Comparison of ENCODE assay signal across 8 mouse cellular contexts in genomic region chr4:116507425-116508218, GRCm38 (mm10). TPM values are rescaled to one million over a fixed set of nuclear protein-coding genes. Genes with fewer than 3 reads are reported as not detected.
DNase-seq lines count a peak whose midpoint lies in the region; ATAC-seq and TF ChIP-seq lines count a peak whose summit lies in the region.

Gene Ipp, plus strand, starts transcription at chr4:116507549.

- H3K9me3 ChIP-seq in E14TG2a.4 (ENCODE audit: low read length), result no peaks in the 10 kb centered on the region
- H3K9me3 ChIP-seq in forebrain, embryonic 12.5 days, result no peaks in the 10 kb centered on the region
- H3K9me3 ChIP-seq in heart, postnatal 0 days (replicated peaks; ENCODE audit: control insufficient read depth, low read length), result no peaks in the 10 kb centered on the region
- no peaks in the 10 kb centered on the region for H3K9me3 ChIP-seq in liver, embryonic 16.5 days (replicated peaks; ENCODE audit: control insufficient read depth, low read length)
- H3K9me3 ChIP-seq in neural tube, embryonic 13.5 days, result no peaks in the 10 kb centered on the region

- no peaks in the 10 kb centered on the region for H3K36me3 ChIP-seq in E14TG2a.4 (ENCODE audit: insufficient read depth, low read length)
- H3K36me3 ChIP-seq in forebrain, embryonic 12.5 days (replicated peaks), result 0 out of 2 replicates have a peak, but pooled peaks cover 4% of the 10 kb centered on the region
- 0 out of 2 replicates have a peak, but pooled peaks cover 3% of the 10 kb centered on the region for H3K36me3 ChIP-seq in heart, postnatal 0 days (replicated peaks; ENCODE audit: control insufficient read depth, insufficient read depth, low read length)
- peaks cover 3% of the 10 kb centered on the region; the same call in 1 of the 2 replicates for H3K36me3 ChIP-seq in liver, embryonic 16.5 days (ENCODE audit: control insufficient read depth, insufficient read depth)
- H3K36me3 ChIP-seq in neural tube, embryonic 13.5 days, result peaks cover 5% of the 10 kb centered on the region; the same call in 1 of the 2 replicates
- H3K36me3 ChIP-seq in testis, adult 2 months (ENCODE audit: control insufficient read depth, insufficient read depth, low read length), result no peaks in the 10 kb centered on the region

- TF ChIP-seq CTCF in E14TG2a.4 (conservative IDR thresholded peaks at IDR 0.05; ENCODE audit: low read length), result no peak
- TF ChIP-seq CTCF in heart, postnatal 0 days (IDR thresholded peaks at IDR 0.05; ENCODE audit: low read depth), result peak; percentile 36
- 0 out of 2 replicates have a peak, but pooled peaks have one; percentile 14 for TF ChIP-seq CTCF in testis, adult 2 months (IDR thresholded peaks at IDR 0.05; ENCODE audit: control insufficient read depth, insufficient read depth, insufficient replicate concordance, low read depth, low read length)

- no peak for TF ChIP-seq EP300 in heart, postnatal 0 days (IDR thresholded peaks at IDR 0.05; ENCODE audit: low read depth)

- H3K4me2 ChIP-seq in forebrain, embryonic 12.5 days, result peak within 1 kb of the TSS; percentile 73
- peak within 1 kb of the TSS; percentile 78 for H3K4me2 ChIP-seq in heart, postnatal 0 days (ENCODE audit: low read depth, low read length)
- H3K4me2 ChIP-seq in liver, embryonic 16.5 days (ENCODE audit: low read depth, low read length), result peak within 1 kb of the TSS; percentile 93
- H3K4me2 ChIP-seq in neural tube, embryonic 13.5 days, result peak within 1 kb of the TSS; percentile 65

- peak; percentile 99 for TF ChIP-seq POLR2A in testis, adult 2 months (IDR thresholded peaks at IDR 0.05; ENCODE audit: control insufficient read depth, low read depth, low read length)

- peak within 1 kb of the TSS; percentile 85 for H3K4me3 ChIP-seq in E14TG2a.4 (replicated peaks; ENCODE audit: low read length)
- H3K4me3 ChIP-seq in forebrain, embryonic 12.5 days (replicated peaks), result peak within 1 kb of the TSS; percentile 52
- H3K4me3 ChIP-seq in heart, postnatal 0 days (ENCODE audit: low read depth, low read length), result peak within 1 kb of the TSS; percentile 67
- H3K4me3 ChIP-seq in liver, embryonic 16.5 days (ENCODE audit: low read depth, low read length), result peak within 1 kb of the TSS; percentile 73
- H3K4me3 ChIP-seq in neural tube, embryonic 13.5 days, result peak within 1 kb of the TSS; percentile 64
- H3K4me3 ChIP-seq in testis, adult 2 months (ENCODE audit: control insufficient read depth, low read depth, low read length), result peak within 1 kb of the TSS; percentile 90

- peaks cover 21% of the 10 kb centered on the region for H3K4me1 ChIP-seq in E14TG2a.4 (replicated peaks; ENCODE audit: low read depth, low read length)
- peaks cover 10% of the 10 kb centered on the region for H3K4me1 ChIP-seq in forebrain, embryonic 12.5 days
- peaks cover 8% of the 10 kb centered on the region for H3K4me1 ChIP-seq in heart, postnatal 0 days (ENCODE audit: control insufficient read depth, insufficient read depth)
- H3K4me1 ChIP-seq in liver, embryonic 16.5 days (ENCODE audit: control insufficient read depth, low read depth, low read length), result peaks cover 13% of the 10 kb centered on the region
- peaks cover 16% of the 10 kb centered on the region for H3K4me1 ChIP-seq in neural tube, embryonic 13.5 days (replicated peaks)
- H3K4me1 ChIP-seq in testis, adult 2 months (ENCODE audit: control insufficient read depth, insufficient read depth, low read length), result peaks cover 5% of the 10 kb centered on the region; the same call in 1 of the 2 replicates

- WGBS in forebrain, embryonic 12.5 days, result under 1% methylated on average over 55 of the region's 55 CpGs
- under 1% methylated on average over 55 of the region's 55 CpGs for WGBS in heart, postnatal 0 days
- 1% methylated on average over 54 of the region's 55 CpGs for WGBS in liver, embryonic 16.5 days (ENCODE audit: insufficient replicate concordance)
- under 1% methylated on average over 55 of the region's 55 CpGs for WGBS in neural tube, embryonic 13.5 days

- ATAC-seq in forebrain, embryonic 12.5 days (ENCODE audit: low FRiP score), result peak; percentile 99
- ATAC-seq in heart, postnatal 0 days (ENCODE audit: insufficient read depth, low read depth), result peak; percentile 99
- ATAC-seq in liver, embryonic 16.5 days (ENCODE audit: low read depth), result peak; percentile 98
- ATAC-seq in neural tube, embryonic 13.5 days (ENCODE audit: low read depth), result peak; percentile 98

- H3K27ac ChIP-seq in forebrain, embryonic 12.5 days, result peak within 1 kb of the TSS; percentile 87
- peak within 1 kb of the TSS; percentile 94 for H3K27ac ChIP-seq in heart, postnatal 0 days (ENCODE audit: low read depth)
- H3K27ac ChIP-seq in liver, embryonic 16.5 days (ENCODE audit: low read length), result peak within 1 kb of the TSS; percentile 80
- H3K27ac ChIP-seq in neural tube, embryonic 13.5 days (replicated peaks), result peak within 1 kb of the TSS; percentile 89
- H3K27ac ChIP-seq in testis, adult 2 months (ENCODE audit: control insufficient read depth, insufficient read depth, low read depth, low read length), result peak within 1 kb of the TSS; percentile 96

- peak within 1 kb of the TSS; percentile 81 for H3K9ac ChIP-seq in forebrain, embryonic 12.5 days
- H3K9ac ChIP-seq in heart, postnatal 0 days (replicated peaks; ENCODE audit: low read depth, low read length), result peak within 1 kb of the TSS; percentile 71
- H3K9ac ChIP-seq in liver, embryonic 16.5 days (ENCODE audit: low read depth, low read length), result peak within 1 kb of the TSS; percentile 79
- H3K9ac ChIP-seq in neural tube, embryonic 13.5 days, result peak within 1 kb of the TSS; percentile 79

- DNase-seq in c-Kit-positive CD71-positive TER-119-positive erythroid progenitor cells, embryonic 14.5 days (ENCODE audit: low spot score), result peak; percentile 95
- peak; percentile 95 for DNase-seq in heart, postnatal 0 days (ENCODE audit: low spot score)
- DNase-seq in kidney, postnatal 4 days, result peak; percentile 97 to 98

- peaks cover 4% of the 10 kb centered on the region; the same call in 1 of the 2 replicates for H3K27me3 ChIP-seq in E14TG2a.4 (ENCODE audit: insufficient read depth, low read length)
- H3K27me3 ChIP-seq in forebrain, embryonic 12.5 days, result no peaks in the 10 kb centered on the region
- H3K27me3 ChIP-seq in heart, postnatal 0 days (ENCODE audit: control insufficient read depth, insufficient read depth, low read length), result no peaks in the 10 kb centered on the region
- H3K27me3 ChIP-seq in liver, embryonic 16.5 days (ENCODE audit: control insufficient read depth, insufficient read depth, low read depth, low read length), result no peaks in the 10 kb centered on the region
- H3K27me3 ChIP-seq in neural tube, embryonic 13.5 days, result no peaks in the 10 kb centered on the region
- no peaks in the 10 kb centered on the region for H3K27me3 ChIP-seq in testis, adult 2 months (ENCODE audit: control insufficient read depth, insufficient read depth, low read length)

RNA-seq across cellular contexts. Expression of gene Ipp, which starts in this region (rescaled TPM):
- polyA plus RNA-seq in forebrain, embryonic 12.5 days (2016; fragmentation: Nextera tagmentation; extraction: Ambion mirVana), result 21.5 and 22.2 TPM in 2 replicates
- total RNA-seq in heart, postnatal 0 days (2014; rRNA removed; ENCODE audit: low replicate concordance), result 6.1 and 6.2 TPM in 2 replicates
- 14.9 and 15.9 TPM in 2 replicates for polyA plus RNA-seq in heart, postnatal 0 days (2015; fragmentation: Nextera tagmentation; extraction: Ambion mirVana)
- polyA plus RNA-seq in liver, embryonic 16.5 days (2015; fragmentation: Nextera tagmentation; extraction: Ambion mirVana), result 12.3 and 13.3 TPM in 2 replicates
- polyA plus RNA-seq in neural tube, embryonic 13.5 days (2015; fragmentation: Nextera tagmentation; extraction: Ambion mirVana), result 9.9 and 10.6 TPM in 2 replicates
- polyA plus RNA-seq in testis, adult 2 months (2012; rRNA removed), result 6.6 and 9.6 TPM in 2 replicates

Comparison
In these comparisons a context has a peak if more than half of its experiments do, and no peak if none do; other contexts are left out.
1. Peak in every context shown above with its lines: DNase-seq, ATAC-seq, H3K4me3 ChIP-seq and H3K27ac ChIP-seq.